Mouse (Mus musculus) liver, embryonic 14.5 days (tissue): Measurements from ENCODE around the gene Peli2. TPM values are rescaled to one million over a fixed set of nuclear protein-coding genes. Genes with fewer than 3 reads are reported as not detected.

ENCODE experiments used
- ATAC-seq: fragments of 200-750 bp; cut with Nextera tagmentation; 2 replicates; pipeline ENCODE4 v1.8.0; 2017; ENCODE audit warnings: moderate number of reproducible peaks, mild to moderate bottlenecking, moderate library complexity; ENCODE audit not compliant: insufficient read depth
- DNase-seq, 3 experiments: peaks; one replicate each; pipeline ENCODE4 v3.0.0-alpha.2; 2012 to 2013; ENCODE audit warnings: low read depth in 3 of 3, low spot score in 3 of 3
- H3K27ac ChIP-seq: fragments of 300-500 bp; sonication (generic); 2 replicates; pipeline ENCODE4 v1.5.1; 2014; ENCODE audit warnings: moderate library complexity, mild to moderate bottlenecking, control low read depth, inconsistent platforms
- H3K27me3 ChIP-seq: fragments of 300-500 bp; sonication (generic); 2 replicates; pipeline ENCODE4 v1.6.1; 2014; ENCODE audit warnings: mild to moderate bottlenecking, low read length, moderate library complexity; ENCODE audit not compliant: control insufficient read depth, insufficient read depth
- H3K36me3 ChIP-seq: fragments of 300-500 bp; sonication (generic); replicated peaks from 2 replicates; pipeline ENCODE4 v1.6.1; 2014; ENCODE audit warnings: low read depth; ENCODE audit not compliant: control insufficient read depth, insufficient read depth
- H3K4me1 ChIP-seq, 2 experiments: fragments of 200-500 bp in 1 of 2; fragments of 300-500 bp in 1 of 2; sonication (generic) in 1 of 2; replicated peaks; 2 replicates each; pipeline ENCODE4 v1.6.1; 2012 to 2014; ENCODE audit warnings: antibody characterized with exemption in 1 of 2, inconsistent platforms in 1 of 2, low read length in 1 of 2; ENCODE audit not compliant: control insufficient read depth in 2 of 2, insufficient read depth in 2 of 2
- H3K4me2 ChIP-seq: fragments of 300-500 bp; sonication (generic); 2 replicates; pipeline ENCODE4 v1.6.1; 2014; ENCODE audit warnings: low read depth, mild to moderate bottlenecking, control low read depth, moderate library complexity
- H3K4me3 ChIP-seq, 2 experiments: fragments of 200-500 bp in 1 of 2; fragments of 300-500 bp in 1 of 2; sonication (generic) in 1 of 2; 2 replicates each; pipeline ENCODE4 v1.5.1; 2012 to 2014; ENCODE audit warnings: low read depth in 2 of 2, low read length in 2 of 2, mild to moderate bottlenecking in 2 of 2, control low read depth in 1 of 2, inconsistent platforms in 1 of 2, moderate library complexity in 1 of 2; ENCODE audit not compliant: insufficient read depth in 1 of 2
- H3K9ac ChIP-seq: fragments of 300-500 bp; sonication (generic); replicated peaks from 2 replicates; pipeline ENCODE4 v1.6.1; 2014; ENCODE audit warnings: mild to moderate bottlenecking, control low read depth, moderate library complexity
- H3K9me3 ChIP-seq: fragments of 300-500 bp; sonication (generic); 2 replicates; pipeline ENCODE4 v1.6.1; 2016; ENCODE audit warnings: low read length, mixed read lengths; ENCODE audit not compliant: control insufficient read depth
- CTCF ChIP-seq: IDR thresholded peaks from 2 replicates; pipeline ENCODE4 v1.5.1; 2016; ENCODE audit warnings: antibody characterized with exemption, low read depth, control low read depth
- EP300 ChIP-seq: IDR thresholded peaks from 2 replicates; pipeline ENCODE4 v1.6.1; 2016; ENCODE audit warnings: antibody characterized with exemption, low read depth
- WGBS: fragments of 180-500 bp; shearing (Covaris S2); extraction: QIAGEN DNeasy Blood & Tissue Kit; methylation state at CpG from one replicate; pipeline ENCODE4 v1.1.7; 2014; ENCODE audit not compliant: insufficient replicate concordance; 5-methylcytosine and 5-hydroxymethylcytosine counted together
- polyA plus RNA-seq, 2 experiments: library from polyadenylated mRNA; depleted of rRNA in 1 of 2; stranded (reverse) in 1 of 2; unstranded in 1 of 2; fragments of >200 nt; fragmentation: Nextera tagmentation in 1 of 2; extraction: Ambion mirVana in 1 of 2; gene quantifications; 2 replicates each; pipeline versions ENCODE4 v1.2.1 to v1.2.3; 2012 to 2014

The Peli2 gene
- polyA plus RNA-seq, 2 experiments, result 0.68 to 0.70 TPM

DNA sequence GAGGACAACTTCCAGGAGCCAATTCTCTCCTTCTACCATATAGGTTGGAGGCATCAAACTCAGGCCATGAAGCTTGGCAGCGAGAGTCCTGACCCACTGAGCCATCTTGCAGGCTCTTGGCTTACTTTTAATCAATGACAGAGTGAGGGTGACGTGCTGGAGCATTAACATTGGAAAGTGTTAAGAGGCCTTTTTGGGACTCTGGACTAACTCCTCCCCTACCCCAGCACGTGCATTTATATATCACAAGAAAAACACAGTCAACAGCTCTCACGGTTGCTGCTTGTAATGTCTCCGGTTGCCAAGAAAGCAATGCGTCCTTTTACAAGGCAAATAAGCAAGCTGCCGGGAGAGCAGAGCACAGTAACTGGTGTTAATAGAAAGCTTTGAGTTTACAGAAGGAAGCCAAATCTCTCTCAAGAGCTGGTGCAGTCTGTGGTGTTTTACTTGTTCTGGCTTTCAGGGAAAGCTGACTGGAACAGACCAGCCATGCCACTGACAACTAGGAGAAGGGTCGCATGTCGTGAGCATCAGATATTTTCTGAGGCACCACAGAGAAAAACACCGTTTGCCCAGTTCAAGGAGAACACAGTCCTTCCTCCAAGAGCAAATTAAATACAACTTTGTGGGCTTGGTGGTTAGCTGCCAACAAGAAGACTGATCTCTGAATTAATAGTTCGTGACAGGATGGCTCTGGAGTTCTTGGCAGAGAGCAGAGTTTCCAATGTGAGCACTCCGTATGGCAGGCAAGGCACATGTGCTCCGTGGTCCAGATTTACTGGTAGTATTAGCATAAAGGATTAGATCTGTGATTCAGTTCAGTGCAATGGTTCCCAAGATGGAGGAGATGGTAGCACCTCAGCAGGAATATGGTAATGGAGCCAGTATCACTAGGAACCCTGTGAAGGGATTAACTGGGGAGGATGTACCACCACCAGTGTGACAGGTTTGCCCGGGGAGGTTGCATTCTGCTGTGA is 36.5 kb upstream of the Peli2 start:
- no peaks in the 10 kb centered on the region for H3K9me3 ChIP-seq
- H3K36me3 ChIP-seq, result no peaks in the 10 kb centered on the region
- WGBS, result 36% methylated on average over 14 of the region's 14 CpGs
- H3K27me3 ChIP-seq, result no peaks in the 10 kb centered on the region
- no peak overlapping the region for H3K9ac ChIP-seq
- H3K4me1 ChIP-seq, result no peaks in the 10 kb centered on the region
- ATAC-seq (no peak), DNase-seq (no peak)
- no peak overlapping the region for H3K4me3 ChIP-seq
- H3K4me2 ChIP-seq, result no peak overlapping the region
- no peak overlapping the region for H3K27ac ChIP-seq
- TF ChIP-seq CTCF (no peak), EP300 (no peak)

DNA sequence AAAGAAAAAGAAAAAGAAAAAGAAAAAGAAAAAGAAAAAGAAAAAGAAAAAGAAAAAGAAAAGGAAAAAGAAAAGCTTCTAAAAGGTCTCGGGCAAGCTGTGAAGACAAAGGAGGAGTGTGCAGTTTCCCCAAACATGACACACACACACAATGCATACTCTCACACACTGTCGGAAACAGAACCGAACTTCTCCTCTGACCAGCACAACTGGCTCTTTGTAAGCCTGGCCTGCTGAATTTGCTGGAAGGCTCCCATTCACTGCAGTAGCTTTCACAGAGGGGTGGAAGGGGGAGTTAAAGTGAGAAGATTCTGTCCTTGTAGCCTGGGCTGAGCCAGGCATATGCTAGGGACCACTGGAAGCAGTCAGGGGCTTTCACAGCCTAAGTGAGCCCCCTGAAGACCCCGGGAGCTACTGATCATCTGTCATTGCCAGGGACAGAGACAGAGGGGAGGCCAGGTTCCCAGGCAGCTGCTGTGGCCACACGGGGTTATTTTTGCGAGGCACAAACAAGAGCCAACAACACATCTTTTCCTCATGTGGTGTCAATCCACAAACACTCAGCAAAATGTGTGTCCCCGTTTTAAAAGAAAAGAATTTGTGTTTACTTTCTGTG is 33.8 kb upstream of the Peli2 start:
- no peak overlapping the region for H3K4me3 ChIP-seq
- no peaks in the 10 kb centered on the region for H3K36me3 ChIP-seq
- TF ChIP-seq CTCF (no peak), EP300 (no peak)
- no peaks in the 10 kb centered on the region for H3K4me1 ChIP-seq
- DNase-seq, result no peak
- H3K4me2 ChIP-seq, result no peak overlapping the region
- H3K9me3 ChIP-seq, result no peaks in the 10 kb centered on the region
- H3K27ac ChIP-seq, result no peak overlapping the region
- 56% methylated on average over 7 of the region's 7 CpGs for WGBS
- no peak overlapping the region for H3K9ac ChIP-seq
- ATAC-seq, result no peak
- no peaks in the 10 kb centered on the region for H3K27me3 ChIP-seq

DNA sequence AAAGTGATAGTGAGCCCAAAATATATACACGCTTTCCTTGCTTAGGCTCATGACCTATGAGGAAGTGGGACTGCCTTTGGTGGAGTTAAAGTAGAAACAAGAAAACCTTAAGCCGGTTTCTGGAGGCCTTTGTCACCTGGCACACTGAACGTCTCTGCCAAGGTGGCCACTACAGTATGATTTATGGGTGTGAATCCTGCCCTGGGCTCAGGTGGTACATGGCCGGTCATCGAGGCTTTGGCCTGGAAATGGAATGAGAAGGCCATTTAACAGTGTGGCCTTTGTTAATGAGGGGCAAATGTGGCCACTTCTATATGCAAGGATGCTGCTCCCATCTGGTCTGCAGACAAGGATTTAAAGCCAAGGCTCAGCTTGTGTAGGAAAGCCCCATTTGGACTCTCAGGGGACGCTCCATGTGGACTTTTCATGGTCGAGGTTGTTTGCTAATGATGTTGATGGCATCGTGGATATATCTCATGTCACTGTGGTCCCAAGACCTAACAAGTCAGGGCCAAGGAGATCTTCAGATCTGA is 33.3 kb upstream of the Peli2 start:
- H3K4me3 ChIP-seq, result no peak overlapping the region
- WGBS, result 50% methylated on average over 8 of the region's 8 CpGs
- no peak overlapping the region for H3K27ac ChIP-seq
- ATAC-seq, result no peak
- H3K27me3 ChIP-seq, result no peaks in the 10 kb centered on the region
- no peak overlapping the region for H3K4me2 ChIP-seq
- TF ChIP-seq EP300 (no peak), CTCF (no peak)
- no peak for DNase-seq
- no peaks in the 10 kb centered on the region for H3K36me3 ChIP-seq
- no peaks in the 10 kb centered on the region for H3K4me1 ChIP-seq
- H3K9me3 ChIP-seq, result no peaks in the 10 kb centered on the region
- no peak overlapping the region for H3K9ac ChIP-seq

DNA sequence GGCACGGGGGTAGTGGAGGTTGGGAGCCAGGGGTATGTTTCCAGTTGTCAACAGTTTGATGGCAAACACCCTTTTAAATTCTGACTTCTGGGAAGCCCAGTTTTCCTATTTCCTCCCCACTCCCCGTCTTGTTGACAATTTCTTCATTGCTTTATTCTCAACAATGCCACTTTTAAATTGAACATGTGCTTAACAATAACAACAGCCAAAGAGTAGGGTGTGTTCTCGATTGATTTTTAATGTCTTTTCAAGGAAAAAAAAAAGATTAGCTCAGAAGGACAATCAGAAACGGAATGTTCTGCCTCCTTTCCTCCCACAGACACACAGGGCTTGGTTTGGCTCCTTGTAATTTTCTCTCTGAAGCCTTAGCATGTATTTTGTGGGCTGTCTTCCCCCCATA is 30.2 kb upstream of the Peli2 start:
- Histone ChIP-seq H3K4me2 (no peak overlapping the region), H3K27ac (no peak overlapping the region), H3K4me3 (no peak overlapping the region), H3K9ac (no peak overlapping the region), H3K9me3 (no peaks in the 10 kb centered on the region), H3K27me3 (no peaks in the 10 kb centered on the region), H3K36me3 (no peaks in the 10 kb centered on the region), H3K4me1 (no peaks in the 10 kb centered on the region)
- 40% methylated on average over 4 of the region's 4 CpGs for WGBS
- ATAC-seq (no peak), DNase-seq (no peak)
- TF ChIP-seq EP300, result no peak
- TF ChIP-seq CTCF, result no peak

DNA sequence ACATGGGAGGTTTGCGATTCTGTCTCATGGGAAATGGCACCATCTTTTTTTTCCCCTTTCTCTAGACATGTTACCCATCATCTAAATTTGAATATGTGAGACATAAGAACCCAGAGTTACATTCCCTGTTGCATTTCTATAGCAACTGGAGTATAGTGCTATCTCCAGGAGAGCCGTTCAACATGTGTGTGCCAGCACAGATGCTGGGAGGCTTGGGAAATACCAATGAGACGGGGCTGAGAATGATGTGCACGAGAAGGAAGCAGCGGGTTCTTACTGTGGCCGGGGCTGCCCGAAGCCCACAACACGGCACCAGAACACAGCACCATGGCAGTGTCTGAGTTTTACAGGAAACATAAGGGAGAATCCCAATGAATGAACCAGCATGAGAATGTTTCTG is 29.5 kb upstream of the Peli2 start:
- Histone ChIP-seq H3K9ac (no peak overlapping the region), H3K4me2 (no peak overlapping the region), H3K4me1 (no peaks in the 10 kb centered on the region), H3K27me3 (no peaks in the 10 kb centered on the region), H3K9me3 (no peaks in the 10 kb centered on the region), H3K36me3 (no peaks in the 10 kb centered on the region), H3K27ac (no peak overlapping the region), H3K4me3 (no peak overlapping the region)
- ATAC-seq (no peak), DNase-seq (no peak)
- WGBS, result 78% methylated on average over 8 of the region's 8 CpGs
- no peak for TF ChIP-seq EP300
- no peak for TF ChIP-seq CTCF
